Mouse (Mus musculus) kidney, postnatal 0 days (tissue): ENCODE data around the gene Atraid. TPM values are rescaled to one million over a fixed set of nuclear protein-coding genes. Genes with fewer than 3 reads are reported as not detected.

Source experiments
- ATAC-seq: fragments of 200-750 bp; cut with Nextera tagmentation; replicated peaks from 2 replicates; pipeline ENCODE4 v1.8.0; 2017; ENCODE audit warnings: low read depth, moderate number of reproducible peaks, moderate TSS enrichment, moderate library complexity; ENCODE audit not compliant: low FRiP score
- DNase-seq: peaks from one replicate; pipeline ENCODE4 v3.0.0-alpha.2; 2016; ENCODE audit warnings: low spot score
- H3K27ac ChIP-seq: fragments of 300-500 bp; sonication (generic); 2 replicates; pipeline ENCODE4 v1.5.1; 2014; ENCODE audit warnings: mild to moderate bottlenecking
- H3K27me3 ChIP-seq: fragments of 300-500 bp; sonication (generic); 2 replicates; pipeline ENCODE4 v1.6.1; 2014; ENCODE audit warnings: low read length, mixed read lengths; ENCODE audit not compliant: insufficient read depth
- H3K36me3 ChIP-seq: fragments of 300-500 bp; sonication (generic); 2 replicates; pipeline ENCODE4 v1.6.1; 2014; ENCODE audit warnings: low read length, mixed read lengths; ENCODE audit not compliant: insufficient read depth
- H3K4me1 ChIP-seq: fragments of 300-500 bp; sonication (generic); replicated peaks from 2 replicates; pipeline ENCODE4 v1.6.1; 2014; ENCODE audit warnings: antibody characterized with exemption, low read length, mixed read lengths; ENCODE audit not compliant: insufficient read depth
- H3K4me2 ChIP-seq: fragments of 300-500 bp; sonication (generic); 2 replicates; pipeline ENCODE4 v1.6.1; 2014; ENCODE audit warnings: mild to moderate bottlenecking, low read length, moderate library complexity, mixed read lengths
- H3K4me3 ChIP-seq: fragments of 300-500 bp; sonication (generic); replicated peaks from 2 replicates; pipeline ENCODE4 v1.5.1; 2014; ENCODE audit warnings: low read depth, low read length
- H3K9ac ChIP-seq: fragments of 300-500 bp; sonication (generic); 2 replicates; pipeline ENCODE4 v1.6.1; 2014; ENCODE audit warnings: low read depth, low read length
- H3K9me3 ChIP-seq: fragments of 300-500 bp; sonication (generic); replicated peaks from 2 replicates; pipeline ENCODE4 v1.6.1; 2016; ENCODE audit warnings: low read length, inconsistent platforms, mixed read lengths
- CTCF ChIP-seq: IDR thresholded peaks from 2 replicates; pipeline ENCODE4 v1.5.1; 2016; ENCODE audit warnings: antibody characterized with exemption, low read depth, mild to moderate bottlenecking, moderate library complexity
- WGBS: fragments of 180-500 bp; shearing (Covaris S2); extraction: QIAGEN DNeasy Blood & Tissue Kit; methylation state at CpG from one replicate; pipeline ENCODE4 v1.1.7; 2014; 5-methylcytosine and 5-hydroxymethylcytosine counted together
- polyA plus RNA-seq: library from polyadenylated mRNA; unstranded; fragments of >200 nt; fragmentation: Nextera tagmentation; extraction: Ambion mirVana; gene quantifications from 2 replicates; pipeline ENCODE4 v1.2.1, GENCODE M21; 2015

The Atraid gene
- polyA plus RNA-seq, 1 experiment from 2014 or later, result 290 TPM

DNA sequence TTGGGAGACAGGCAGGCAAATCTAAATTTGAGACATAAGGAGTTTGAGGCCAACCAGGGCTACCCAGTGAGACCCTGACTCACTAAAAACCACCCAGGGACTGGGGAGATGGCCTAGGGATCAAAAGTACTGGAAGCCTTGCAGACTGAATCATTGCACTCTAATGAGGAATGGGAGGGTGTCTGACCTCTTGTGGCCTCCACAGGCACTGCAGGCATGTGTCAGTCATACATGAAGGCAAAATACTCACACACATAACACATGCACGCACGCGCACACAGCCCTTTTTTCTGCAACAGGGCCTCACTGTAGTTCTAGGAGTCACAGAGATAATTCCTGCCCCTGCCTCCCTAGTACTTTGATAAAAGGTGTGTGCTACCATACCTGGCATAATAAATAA is 33.3 kb downstream of the Atraid start:
- Histone ChIP-seq H3K4me2 (no peak overlapping the region), H3K9ac (no peak overlapping the region), H3K36me3 (peaks cover 13% of the 10 kb centered on the region; the same call in 1 of the 2 replicates), H3K9me3 (no peaks in the 10 kb centered on the region), H3K4me1 (peaks cover 7% of the 10 kb centered on the region), H3K27ac (no peak overlapping the region), H3K4me3 (no peak overlapping the region), H3K27me3 (no peaks in the 10 kb centered on the region)
- ATAC-seq (no peak), DNase-seq (peak; percentile 43)
- TF ChIP-seq CTCF, result peak; percentile 76
- WGBS, result 89% methylated on average over 3 of the region's 3 CpGs

DNA sequence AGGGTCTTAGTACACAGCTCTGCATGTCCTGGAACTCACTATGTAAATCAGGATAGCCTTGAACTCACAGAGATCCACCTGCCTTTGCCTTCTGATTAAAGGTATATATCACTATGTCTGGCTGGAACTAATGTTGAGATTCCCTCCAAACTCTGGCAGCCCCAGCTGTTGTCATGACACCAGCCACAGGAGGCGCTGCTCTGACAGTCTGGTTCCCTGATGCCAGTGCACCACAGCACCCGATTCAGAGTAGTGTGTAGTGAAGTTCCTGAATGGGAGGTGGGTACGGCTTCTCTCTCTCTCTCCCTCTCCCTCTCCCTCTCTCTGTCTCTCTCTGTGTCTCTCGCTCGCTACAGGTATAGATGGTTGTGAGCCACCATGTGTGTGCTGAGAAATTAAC is 34.2 kb downstream of the Atraid start:
- H3K27me3 ChIP-seq, result no peaks in the 10 kb centered on the region
- H3K4me3 ChIP-seq, result no peak overlapping the region
- ATAC-seq (peak; percentile 30; the same call in 1 of the 2 replicates), DNase-seq (peak; percentile 63)
- 0 out of 2 replicates have a peak overlapping the region, but pooled peaks have one; percentile 21 for H3K4me2 ChIP-seq
- WGBS, result 8% methylated on average over 5 of the region's 5 CpGs
- peaks cover 7% of the 10 kb centered on the region for H3K4me1 ChIP-seq
- H3K9me3 ChIP-seq, result no peaks in the 10 kb centered on the region
- peaks cover 7% of the 10 kb centered on the region; the same call in 1 of the 2 replicates for H3K36me3 ChIP-seq
- peak; percentile 74 for TF ChIP-seq CTCF
- H3K9ac ChIP-seq, result no peak overlapping the region
- H3K27ac ChIP-seq, result no peak overlapping the region

- Histone ChIP-seq H3K4me1 (peaks cover 7% of the 10 kb centered on the region), H3K27me3 (no peaks in the 10 kb centered on the region), H3K9ac (no peak overlapping the region), H3K36me3 (no peaks in the 10 kb centered on the region), H3K4me3 (no peak overlapping the region), H3K9me3 (no peaks in the 10 kb centered on the region), H3K4me2 (peak overlapping the region; percentile 21; the same call in 1 of the 2 replicates), H3K27ac (no peak overlapping the region)
- TF ChIP-seq CTCF, result no peak
- 18% methylated on average over 12 of the region's 12 CpGs for WGBS
- DNase-seq, result no peak
- ATAC-seq, result no peak
Observed at GRCm38 (mm10) chr5:31082935-31083625, 35.0 kb downstream of the Atraid start.

DNA sequence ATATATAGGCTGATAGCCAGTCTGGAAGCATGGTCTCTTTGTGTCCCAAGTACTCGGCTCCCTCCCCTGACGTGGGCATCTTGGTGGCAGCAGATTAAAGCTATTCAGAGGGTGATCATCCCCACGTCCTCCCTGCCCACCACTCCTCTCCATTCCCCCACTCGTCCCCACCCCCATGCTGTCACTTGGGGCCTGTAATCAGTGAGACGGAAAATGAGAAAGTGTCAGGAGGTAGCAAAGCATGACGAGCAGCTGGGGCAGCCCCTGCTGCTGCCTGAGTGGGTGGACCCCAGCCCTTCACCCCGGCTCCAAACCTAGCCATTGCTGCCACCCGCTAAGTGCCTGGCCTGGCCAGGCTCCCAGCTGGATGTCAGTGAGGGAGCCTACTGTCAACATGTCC is 35.8 kb downstream of the Atraid start:
- Histone ChIP-seq H3K9me3 (no peaks in the 10 kb centered on the region), H3K4me2 (no peak overlapping the region), H3K27ac (no peak overlapping the region), H3K36me3 (no peaks in the 10 kb centered on the region), H3K27me3 (no peaks in the 10 kb centered on the region), H3K4me3 (no peak overlapping the region), H3K4me1 (peaks cover 7% of the 10 kb centered on the region), H3K9ac (no peak overlapping the region)
- no peak for TF ChIP-seq CTCF
- ATAC-seq, result no peak; the same call in 1 of the 2 replicates
- DNase-seq, result peak; percentile 49
- WGBS, result 4% methylated on average over 8 of the region's 8 CpGs

- no peak for TF ChIP-seq CTCF
- 36% methylated on average over 7 of the region's 7 CpGs for WGBS
- Histone ChIP-seq H3K4me3 (no peak overlapping the region), H3K27me3 (peaks cover 23% of the 10 kb centered on the region), H3K9ac (no peak overlapping the region), H3K27ac (no peak overlapping the region), H3K4me1 (peaks cover 7% of the 10 kb centered on the region), H3K4me2 (no peak overlapping the region), H3K36me3 (no peaks in the 10 kb centered on the region), H3K9me3 (no peaks in the 10 kb centered on the region)
- ATAC-seq (no peak), DNase-seq (no peak)
Observed at GRCm38 (mm10) chr5:31086606-31087005, 38.5 kb downstream of the Atraid start.

DNA sequence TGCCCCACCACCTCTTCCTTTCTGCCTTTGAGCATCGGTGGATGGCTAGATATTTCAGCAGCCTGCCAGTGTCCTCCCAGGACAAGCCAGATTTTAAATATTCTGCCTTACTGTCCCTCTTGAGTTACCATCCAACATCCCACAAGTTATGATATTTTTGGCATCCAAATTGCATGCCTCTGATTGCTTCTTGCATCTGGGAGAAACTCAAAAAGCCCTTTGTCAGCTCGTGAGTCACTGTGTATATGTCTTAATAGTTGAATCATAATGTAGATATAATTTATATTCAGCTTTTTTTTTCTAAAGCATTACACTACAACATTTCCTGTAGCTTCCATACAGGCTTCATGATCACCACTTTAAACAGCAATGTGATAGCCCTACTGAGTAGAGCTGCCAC is 39.0 kb downstream of the Atraid start:
- DNase-seq (no peak), ATAC-seq (no peak)
- H3K4me1 ChIP-seq, result peaks cover 7% of the 10 kb centered on the region
- H3K9me3 ChIP-seq, result no peaks in the 10 kb centered on the region
- H3K4me2 ChIP-seq, result no peak overlapping the region
- no peak overlapping the region for H3K4me3 ChIP-seq
- no peak for TF ChIP-seq CTCF
- H3K27me3 ChIP-seq, result peaks cover 29% of the 10 kb centered on the region
- no peak overlapping the region for H3K27ac ChIP-seq
- no peak overlapping the region for H3K9ac ChIP-seq
- no peaks in the 10 kb centered on the region for H3K36me3 ChIP-seq
- 65% methylated on average over 2 of the region's 2 CpGs for WGBS
